Mouse (Mus musculus) heart, embryonic 12.5 days (tissue): ENCODE measurements around the gene Hilpda. TPM values are rescaled to one million over a fixed set of nuclear protein-coding genes. Genes with fewer than 3 reads are reported as not detected.

Experiments
- ATAC-seq: fragments of 200-750 bp; cut with Nextera tagmentation; 2 replicates; pipeline ENCODE4 v1.8.0; 2017; ENCODE audit warnings: moderate TSS enrichment, moderate library complexity; ENCODE audit not compliant: insufficient number of reproducible peaks, low FRiP score
- H3K27ac ChIP-seq: fragments of 300-500 bp; sonication (generic); 2 replicates; pipeline ENCODE4 v1.5.1; 2016; ENCODE audit warnings: mild to moderate bottlenecking, moderate library complexity; ENCODE audit not compliant: poor library complexity, severe bottlenecking
- H3K27me3 ChIP-seq: fragments of 300-500 bp; sonication (generic); replicated peaks from 2 replicates; pipeline ENCODE4 v1.6.1; 2016; ENCODE audit warnings: mild to moderate bottlenecking, moderate library complexity
- H3K36me3 ChIP-seq: fragments of 300-500 bp; sonication (generic); 2 replicates; pipeline ENCODE4 v1.6.1; 2016; ENCODE audit warnings: mild to moderate bottlenecking, moderate library complexity
- H3K4me1 ChIP-seq: fragments of 300-500 bp; sonication (generic); replicated peaks from 2 replicates; pipeline ENCODE4 v1.6.1; 2016; ENCODE audit warnings: mild to moderate bottlenecking
- H3K4me2 ChIP-seq: fragments of 300-500 bp; sonication (generic); 2 replicates; pipeline ENCODE4 v1.6.1; 2016; ENCODE audit warnings: mild to moderate bottlenecking, moderate library complexity
- H3K4me3 ChIP-seq: fragments of 300-500 bp; sonication (generic); 2 replicates; pipeline ENCODE4 v1.5.1; 2016; ENCODE audit warnings: mild to moderate bottlenecking
- H3K9ac ChIP-seq: fragments of 300-500 bp; sonication (generic); 2 replicates; pipeline ENCODE4 v1.6.1; 2016; ENCODE audit warnings: mild to moderate bottlenecking, moderate library complexity
- H3K9me3 ChIP-seq: fragments of 300-500 bp; sonication (generic); replicated peaks from 2 replicates; pipeline ENCODE4 v1.6.1; 2016; ENCODE audit warnings: mild to moderate bottlenecking, moderate library complexity
- WGBS: fragments of 180-500 bp; shearing (Covaris S2); methylation state at CpG from one replicate; pipeline ENCODE4 v1.1.7; 2016; 5-methylcytosine and 5-hydroxymethylcytosine counted together
- polyA plus RNA-seq: library from polyadenylated mRNA; unstranded; fragments of >200 nt; fragmentation: Nextera tagmentation; extraction: Ambion mirVana; gene quantifications from 2 replicates; pipeline ENCODE4 v1.2.1, GENCODE M21; 2016

Hilpda gene
- polyA plus RNA-seq, 1 experiment from 2014 or later: 22.7 TPM

DNA sequence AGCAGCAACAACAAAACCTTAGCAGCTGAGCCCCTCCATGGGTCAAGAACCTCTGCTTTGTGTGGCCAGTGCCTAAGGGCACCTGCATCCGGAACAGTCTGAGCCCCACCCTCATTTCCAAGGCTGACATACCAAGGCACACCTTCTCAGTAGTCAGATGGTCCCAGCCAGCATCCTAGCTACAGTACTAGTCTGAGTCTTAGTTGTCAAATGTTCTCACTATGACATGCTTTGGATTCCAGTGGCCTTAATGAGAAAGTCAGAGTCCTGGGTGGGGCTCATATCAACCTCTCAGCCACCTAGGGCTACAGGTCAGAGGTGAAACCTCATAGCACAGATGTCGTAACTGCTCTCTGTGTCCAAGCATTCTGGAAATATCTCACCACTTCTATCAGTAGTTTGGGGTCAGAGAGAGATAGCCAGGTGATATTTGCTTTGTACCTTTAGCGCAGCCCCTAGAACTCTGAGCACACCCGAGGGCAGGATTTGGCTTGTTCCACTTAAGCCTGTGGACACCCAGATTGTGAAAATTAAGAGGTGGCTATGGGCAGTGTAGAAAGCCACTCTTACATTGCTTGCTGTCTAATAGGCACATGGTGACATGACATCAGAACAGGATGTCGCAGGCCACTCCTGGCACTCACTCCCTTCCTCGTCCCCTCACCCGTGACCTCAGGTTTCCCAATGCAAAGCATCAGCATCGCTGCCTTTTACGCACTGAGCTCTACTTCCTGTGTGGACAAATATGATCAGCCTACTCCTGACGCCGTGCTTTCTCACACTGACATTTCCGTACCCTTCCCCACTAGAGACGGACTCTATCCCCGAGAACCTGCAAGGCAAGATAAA, 26.8 kb upstream of the Hilpda start:
- WGBS: 38% methylated on average over 14 of the region's 14 CpGs
- 0 out of 2 replicates have a peak, but pooled peaks cover 6% of the 10 kb centered on the region for H3K4me1 ChIP-seq
- no peaks in the 10 kb centered on the region for H3K36me3 ChIP-seq
- H3K9me3 ChIP-seq: no peaks in the 10 kb centered on the region
- no peak overlapping the region for H3K4me3 ChIP-seq
- no peak overlapping the region for H3K27ac ChIP-seq
- ATAC-seq: 0 out of 2 replicates have a peak, but pooled peaks have one; percentile 45
- H3K27me3 ChIP-seq: no peaks in the 10 kb centered on the region
- H3K4me2 ChIP-seq: no peak overlapping the region
- H3K9ac ChIP-seq: no peak overlapping the region

DNA sequence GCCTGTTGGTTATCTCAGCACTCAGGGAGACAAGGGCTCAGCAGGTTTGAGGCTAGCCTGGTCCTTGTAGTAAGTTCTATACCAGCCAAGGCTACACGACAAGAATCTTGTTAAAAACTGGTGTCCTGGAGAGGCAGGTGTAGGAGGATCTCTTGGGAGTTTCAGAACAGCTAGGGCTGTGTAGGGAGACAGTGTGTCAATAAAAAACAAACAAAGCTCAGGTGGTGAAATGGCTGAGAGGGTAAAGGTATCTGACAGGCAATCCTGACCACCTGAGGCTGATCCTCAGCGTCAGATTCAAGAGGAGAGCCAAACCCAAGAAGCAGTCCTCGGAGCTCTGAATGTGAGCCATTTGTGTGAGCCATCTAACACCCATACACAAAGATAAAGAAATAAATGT, 26.1 kb upstream of the Hilpda start:
- no peaks in the 10 kb centered on the region for H3K36me3 ChIP-seq
- no peaks in the 10 kb centered on the region for H3K9me3 ChIP-seq
- no peaks in the 10 kb centered on the region for H3K27me3 ChIP-seq
- no peak overlapping the region for H3K4me2 ChIP-seq
- H3K27ac ChIP-seq: no peak overlapping the region
- ATAC-seq: no peak
- H3K9ac ChIP-seq: no peak overlapping the region
- H3K4me3 ChIP-seq: no peak overlapping the region
- 63% methylated on average over 3 of the region's 3 CpGs for WGBS
- H3K4me1 ChIP-seq: 0 out of 2 replicates have a peak, but pooled peaks cover 6% of the 10 kb centered on the region

DNA sequence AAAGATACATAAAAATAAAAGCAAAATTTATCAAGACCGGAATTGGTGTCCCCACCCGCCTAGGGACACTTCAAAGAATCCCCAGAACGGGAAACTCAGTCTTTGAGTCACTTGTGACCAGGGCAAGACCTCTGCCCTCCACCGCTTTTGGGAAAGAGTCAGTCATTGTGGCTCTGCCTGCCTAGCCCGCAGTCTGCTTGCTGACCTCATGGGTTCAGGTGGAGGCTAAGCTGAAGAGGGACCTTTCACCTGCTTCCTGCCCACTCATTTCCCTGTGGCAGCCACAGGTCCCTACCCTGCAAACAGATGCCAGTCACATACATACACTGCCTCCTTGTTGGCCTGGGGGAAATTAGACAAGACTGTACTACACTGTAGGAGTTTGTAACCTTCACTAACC, 25.7 kb upstream of the Hilpda start:
- Histone ChIP-seq H3K9me3 (no peaks in the 10 kb centered on the region), H3K27ac (no peak overlapping the region), H3K27me3 (no peaks in the 10 kb centered on the region), H3K36me3 (no peaks in the 10 kb centered on the region), H3K9ac (no peak overlapping the region), H3K4me3 (no peak overlapping the region), H3K4me1 (0 out of 2 replicates have a peak, but pooled peaks cover 6% of the 10 kb centered on the region), H3K4me2 (no peak overlapping the region)
- WGBS: 62% methylated on average over 5 of the region's 5 CpGs
- no peak for ATAC-seq

DNA sequence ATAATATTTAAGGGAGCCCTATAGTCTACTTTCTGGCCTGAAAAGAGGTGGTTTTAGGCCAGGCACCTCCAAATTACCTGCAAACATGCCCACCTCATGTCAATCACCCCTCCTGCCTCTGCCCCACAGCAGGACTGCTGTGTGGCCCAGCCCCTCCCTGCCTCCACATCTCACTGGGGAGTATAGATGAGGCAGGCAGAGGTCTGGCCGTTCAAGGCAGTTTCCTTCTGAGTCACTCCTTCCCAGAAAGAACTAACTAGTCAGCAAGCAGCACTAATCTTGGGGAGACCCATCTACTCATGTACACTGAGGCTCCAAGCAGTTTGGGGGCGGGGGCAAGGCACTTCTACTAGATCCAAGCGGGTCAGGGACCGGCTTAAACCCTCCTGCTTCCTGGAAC, 25.2 kb upstream of the Hilpda start:
- 56% methylated on average over 4 of the region's 4 CpGs for WGBS
- Histone ChIP-seq H3K4me3 (no peak overlapping the region), H3K9me3 (no peaks in the 10 kb centered on the region), H3K9ac (no peak overlapping the region), H3K27me3 (no peaks in the 10 kb centered on the region), H3K4me2 (no peak overlapping the region), H3K4me1 (0 out of 2 replicates have a peak, but pooled peaks cover 6% of the 10 kb centered on the region), H3K36me3 (no peaks in the 10 kb centered on the region), H3K27ac (no peak overlapping the region)
- no peak for ATAC-seq

DNA sequence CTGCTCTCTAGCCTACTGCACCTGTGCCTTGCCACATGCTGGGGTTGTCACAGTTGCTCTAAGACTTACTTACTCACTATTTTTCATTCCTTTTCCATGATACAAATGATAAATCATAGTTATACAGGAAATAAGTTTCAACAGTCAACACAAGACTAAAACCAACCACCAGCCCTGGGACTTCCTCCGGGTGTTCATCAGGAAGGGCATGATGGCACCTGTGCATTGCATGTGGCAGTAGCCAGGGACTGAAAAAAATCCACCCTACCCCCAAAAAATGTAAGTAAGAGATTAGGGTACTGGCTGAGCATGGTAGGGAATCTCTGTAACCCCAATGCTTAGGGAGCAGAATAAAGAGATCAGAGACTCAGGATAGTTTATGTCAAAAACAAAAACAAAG, 12.9 kb upstream of the Hilpda start:
- H3K36me3 ChIP-seq: no peaks in the 10 kb centered on the region
- H3K9ac ChIP-seq: no peak overlapping the region
- H3K4me1 ChIP-seq: no peaks in the 10 kb centered on the region
- ATAC-seq: no peak
- 71% methylated on average over 1 of the region's 1 CpGs for WGBS
- H3K4me3 ChIP-seq: no peak overlapping the region
- no peak overlapping the region for H3K4me2 ChIP-seq
- peaks cover 6% of the 10 kb centered on the region; the same call in 1 of the 2 replicates for H3K27me3 ChIP-seq
- H3K9me3 ChIP-seq: no peaks in the 10 kb centered on the region
- H3K27ac ChIP-seq: no peak overlapping the region

DNA sequence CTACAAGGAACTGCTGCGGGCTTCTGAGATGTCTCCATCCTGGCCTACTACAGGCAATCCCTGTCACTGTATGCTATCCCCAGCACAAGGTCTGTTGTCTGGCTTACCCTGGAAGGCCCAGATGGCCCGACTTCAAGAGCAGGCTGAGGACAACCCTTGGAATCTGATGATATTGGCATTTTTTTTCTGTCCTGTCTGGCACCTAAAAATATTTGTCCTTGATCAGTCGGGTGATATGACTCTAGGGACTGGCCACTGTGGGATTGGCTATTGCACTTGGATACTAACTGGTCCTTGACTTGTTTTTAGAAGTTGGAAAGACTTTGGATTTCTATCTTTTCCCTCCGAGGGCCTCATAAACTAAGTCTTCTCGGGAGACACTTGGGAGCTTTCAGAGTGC, 10.5 kb upstream of the Hilpda start:
- H3K9me3 ChIP-seq: no peaks in the 10 kb centered on the region
- WGBS: 64% methylated on average over 5 of the region's 5 CpGs

DNA sequence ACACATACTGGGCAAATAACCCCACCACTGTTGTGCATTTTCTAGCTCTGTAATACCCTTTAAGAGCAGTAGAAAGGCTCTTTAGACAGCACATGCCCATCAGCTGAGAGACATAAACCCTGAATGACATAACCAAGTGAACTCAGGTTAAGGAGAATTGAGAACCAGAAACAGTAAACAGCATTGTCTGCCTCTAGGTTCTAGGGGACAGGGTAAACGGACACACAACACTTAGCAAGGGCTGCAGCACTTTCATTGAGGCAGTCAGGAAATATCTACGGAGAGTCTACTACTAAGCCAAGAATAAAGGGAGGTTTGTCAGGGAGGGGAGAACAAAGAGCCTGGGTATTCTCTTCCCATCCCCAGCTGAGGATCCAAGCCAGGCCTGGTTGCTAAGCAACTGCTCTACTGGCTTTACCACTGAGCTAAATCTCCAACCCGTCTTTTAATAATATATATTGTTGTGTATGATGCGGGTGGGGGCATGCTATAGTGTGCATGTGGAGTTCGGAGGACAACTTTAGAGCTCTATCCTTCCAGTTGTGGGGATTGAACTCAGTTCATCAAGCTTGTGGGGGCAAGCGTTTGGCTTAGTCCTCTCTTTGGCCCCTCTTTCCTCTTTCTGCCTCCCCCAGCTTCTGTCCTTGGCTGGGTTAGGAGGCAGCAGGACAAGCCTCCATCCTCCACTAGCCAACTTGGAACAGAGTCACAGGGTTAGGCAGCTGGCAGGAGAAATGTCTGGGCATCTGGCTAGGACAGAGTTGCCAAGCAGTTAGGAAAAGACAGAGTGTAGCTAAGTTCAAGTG, 8.4 kb upstream of the Hilpda start:
- WGBS: 61% methylated on average over 6 of the region's 6 CpGs
- no peak for ATAC-seq
- H3K9me3 ChIP-seq: no peaks in the 10 kb centered on the region

More for the DNA sequence above, 10.5 kb upstream of the Hilpda start:
- Histone ChIP-seq H3K4me3 (no peak overlapping the region), H3K27me3 (peaks cover 6% of the 10 kb centered on the region; the same call in 1 of the 2 replicates), H3K27ac (no peak overlapping the region), H3K9ac (no peak overlapping the region), H3K36me3 (no peaks in the 10 kb centered on the region), H3K4me2 (no peak overlapping the region), H3K4me1 (no peaks in the 10 kb centered on the region)
- ATAC-seq: no peak

DNA sequence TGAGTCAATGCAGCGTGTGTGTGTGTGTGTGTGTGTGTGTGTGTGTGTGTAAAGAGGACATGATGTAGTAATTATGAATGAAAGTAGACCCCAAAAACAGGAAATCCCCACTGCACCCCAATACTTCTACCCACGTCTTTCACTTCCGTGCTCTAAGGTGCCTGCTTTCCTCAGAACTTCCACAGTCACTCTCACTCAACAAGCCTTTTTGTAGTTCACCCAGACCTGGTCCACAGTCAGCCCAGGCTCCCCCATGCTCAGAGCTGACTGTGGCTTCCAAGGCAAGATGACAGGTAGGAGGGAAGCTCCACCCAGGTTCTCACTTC, 7.9 kb upstream of the Hilpda start:
- peaks cover 3% of the 10 kb centered on the region; the same call in 1 of the 2 replicates for H3K27me3 ChIP-seq
- 82% methylated on average over 3 of the region's 3 CpGs for WGBS
- H3K4me1 ChIP-seq: no peaks in the 10 kb centered on the region
- no peak overlapping the region for H3K27ac ChIP-seq
- no peak overlapping the region for H3K9ac ChIP-seq
- no peak overlapping the region for H3K4me3 ChIP-seq
- H3K4me2 ChIP-seq: no peak overlapping the region
- no peaks in the 10 kb centered on the region for H3K36me3 ChIP-seq
- no peaks in the 10 kb centered on the region for H3K9me3 ChIP-seq
- no peak for ATAC-seq

More for the DNA sequence above, 8.4 kb upstream of the Hilpda start:
- Histone ChIP-seq H3K36me3 (no peaks in the 10 kb centered on the region), H3K27me3 (peaks cover 3% of the 10 kb centered on the region; the same call in 1 of the 2 replicates), H3K4me3 (no peak overlapping the region), H3K27ac (no peak overlapping the region), H3K9ac (no peak overlapping the region), H3K4me1 (no peaks in the 10 kb centered on the region), H3K4me2 (no peak overlapping the region)

DNA sequence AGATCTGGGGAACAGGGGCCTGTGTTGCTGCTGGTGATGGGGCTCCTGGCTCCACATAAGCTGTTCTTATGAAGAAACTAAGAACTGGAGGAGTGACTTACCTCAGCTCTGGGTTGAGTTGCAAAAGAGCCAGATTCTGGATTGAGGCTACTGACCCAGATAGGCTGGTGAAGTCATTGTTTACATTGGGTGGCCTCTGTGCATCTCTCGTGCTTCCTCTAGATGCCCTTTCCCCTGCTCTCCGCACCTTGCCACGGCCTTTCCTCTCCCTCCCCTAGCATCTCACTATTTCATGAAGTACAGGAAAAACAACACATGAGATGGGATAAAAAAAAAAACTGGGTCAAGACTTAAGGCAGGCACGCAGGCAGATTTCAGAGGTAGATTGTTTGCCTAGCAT, 5.4 kb upstream of the Hilpda start:
- no peak for ATAC-seq
- Histone ChIP-seq H3K4me3 (no peak overlapping the region), H3K36me3 (no peaks in the 10 kb centered on the region), H3K9ac (no peak overlapping the region), H3K4me1 (peaks cover 8% of the 10 kb centered on the region), H3K9me3 (no peaks in the 10 kb centered on the region), H3K27ac (no peak overlapping the region), H3K4me2 (no peak overlapping the region), H3K27me3 (no peaks in the 10 kb centered on the region)
- WGBS: 46% methylated on average over 4 of the region's 4 CpGs

DNA sequence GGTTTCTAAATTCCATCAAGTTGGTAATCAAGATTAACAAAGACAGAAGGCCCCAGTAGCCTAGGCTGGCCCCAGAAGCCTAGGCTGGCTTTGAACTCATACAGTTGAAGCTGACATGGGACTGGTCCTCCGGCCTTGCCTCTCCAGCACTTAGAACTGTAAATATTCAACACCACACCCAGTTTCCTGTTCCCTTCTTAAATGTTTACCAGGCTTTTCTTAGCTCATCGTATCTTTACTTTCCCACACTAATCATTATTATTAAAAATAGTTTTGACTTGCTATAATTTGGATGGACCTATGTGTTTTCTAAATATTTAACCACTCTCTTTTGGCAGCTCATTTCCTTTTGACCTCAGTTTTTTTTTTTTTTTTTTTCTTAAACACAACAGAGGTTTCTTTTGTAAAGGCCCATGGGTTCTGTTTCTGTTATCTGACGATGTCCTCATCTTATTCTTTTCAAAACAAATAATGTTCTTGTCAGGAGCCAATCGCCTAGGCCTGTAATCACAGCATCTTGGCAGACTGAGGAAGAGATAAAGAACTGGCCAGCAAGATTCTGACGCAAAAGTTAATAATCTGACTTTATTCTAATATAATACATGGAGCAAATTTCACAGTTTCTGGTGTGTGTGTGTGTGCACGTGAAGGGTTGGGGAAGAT, 3.2 kb upstream of the Hilpda start:
- Histone ChIP-seq H3K4me1 (peaks cover 17% of the 10 kb centered on the region), H3K4me2 (no peak overlapping the region), H3K27ac (no peak overlapping the region), H3K9me3 (no peaks in the 10 kb centered on the region), H3K27me3 (no peaks in the 10 kb centered on the region), H3K36me3 (no peaks in the 10 kb centered on the region), H3K4me3 (no peak overlapping the region), H3K9ac (no peak overlapping the region)
- no peak for ATAC-seq
- 62% methylated on average over 6 of the region's 6 CpGs for WGBS

DNA sequence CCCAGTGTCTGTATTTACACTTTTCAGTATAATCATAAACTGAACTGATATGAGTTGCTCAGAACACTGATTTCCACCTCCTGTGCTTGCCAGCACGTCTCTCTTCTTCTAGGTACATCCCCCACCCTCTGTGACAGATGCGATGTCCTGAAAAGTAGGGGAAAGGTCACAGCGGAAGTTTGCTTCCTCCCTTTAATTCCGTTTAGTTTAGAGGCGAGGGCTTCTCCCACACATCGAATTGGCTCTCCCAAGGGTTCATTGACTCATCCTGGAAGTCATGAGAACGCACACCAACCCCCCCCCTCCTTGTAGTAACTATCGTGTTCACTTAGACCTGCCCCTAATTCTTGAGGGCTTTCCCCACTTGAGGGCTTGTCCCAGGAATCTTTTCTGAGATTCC, 1.3 kb upstream of the Hilpda start:
- peaks cover 15% of the 10 kb centered on the region for H3K36me3 ChIP-seq
- peaks cover 18% of the 10 kb centered on the region for H3K4me1 ChIP-seq
- H3K9ac ChIP-seq: no peak overlapping the region
- WGBS: 7% methylated on average over 8 of the region's 8 CpGs
- H3K27me3 ChIP-seq: no peaks in the 10 kb centered on the region
- no peak for ATAC-seq
- peak overlapping the region; percentile 50 for H3K4me2 ChIP-seq
- H3K9me3 ChIP-seq: no peaks in the 10 kb centered on the region
- H3K27ac ChIP-seq: no peak overlapping the region
- H3K4me3 ChIP-seq: 0 out of 2 replicates have a peak overlapping the region, but pooled peaks have one; percentile 21
